Mouse (Mus musculus) ES-E14 (cell line): ENCODE results near the gene Bsn. TPM values are rescaled to one million over a fixed set of nuclear protein-coding genes. Genes with fewer than 3 reads are reported as not detected.

Experiments used
- DNase-seq: peaks from one replicate; pipeline ENCODE4 v3.0.0-alpha.2; 2013; ENCODE audit warnings: low read depth, low spot score
- H3K27ac ChIP-seq: 2 replicates; pipeline ENCODE4 v1.5.1; 2012; ENCODE audit warnings: low read depth, mild to moderate bottlenecking, low read length, moderate library complexity, mixed read lengths; ENCODE audit not compliant: poor library complexity, insufficient read depth, severe bottlenecking
- H3K36me3 ChIP-seq: 2 replicates; pipeline ENCODE4 v1.6.1; 2012; ENCODE audit warnings: mild to moderate bottlenecking, low read length, moderate library complexity, mixed read lengths; ENCODE audit not compliant: control insufficient read depth, poor library complexity, insufficient read depth, severe bottlenecking
- H3K4me1 ChIP-seq, 2 experiments: fragments of 150-350 bp in 1 of 2; sonication (generic) in 1 of 2; 2 replicates each; pipeline ENCODE4 v1.6.1; 2012; ENCODE audit warnings: low read length in 2 of 2, mild to moderate bottlenecking in 1 of 2, mixed read lengths in 1 of 2; ENCODE audit not compliant: control insufficient read depth in 2 of 2, insufficient read depth in 2 of 2, poor library complexity in 1 of 2
- H3K4me3 ChIP-seq, 2 experiments: fragments of 150-350 bp in 1 of 2; sonication (generic) in 1 of 2; 2 replicates each; pipeline ENCODE4 v1.5.1; 2012; ENCODE audit warnings: low read length in 2 of 2, low read depth in 1 of 2, mild to moderate bottlenecking in 1 of 2, mixed read lengths in 1 of 2; ENCODE audit not compliant: insufficient read depth in 1 of 2, poor library complexity in 1 of 2, severe bottlenecking in 1 of 2
- H3K9ac ChIP-seq: 2 replicates; pipeline ENCODE4 v1.6.1; 2012; ENCODE audit warnings: low read depth, mild to moderate bottlenecking, low read length, mixed read lengths; ENCODE audit not compliant: poor library complexity, insufficient read depth, severe bottlenecking
- H3K9me3 ChIP-seq: fragments of 150-350 bp; sonication (generic); 2 replicates; pipeline ENCODE4 v1.6.1; 2012; ENCODE audit warnings: low read depth, mild to moderate bottlenecking, low read length; ENCODE audit not compliant: control insufficient read depth, insufficient read depth
- CHD2 ChIP-seq: IDR thresholded peaks from 2 replicates; pipeline ENCODE4 v1.6.1; 2014; ENCODE audit warnings: mild to moderate bottlenecking, low read depth, low read length, inconsistent platforms
- HCFC1 ChIP-seq: IDR thresholded peaks from 2 replicates; pipeline ENCODE4 v1.6.1; 2012; ENCODE audit warnings: low read length, inconsistent platforms, borderline replicate concordance; ENCODE audit not compliant: insufficient read depth
- MAFK ChIP-seq: IDR thresholded peaks from 2 replicates; pipeline ENCODE4 v1.6.1; 2014; ENCODE audit warnings: mild to moderate bottlenecking, low read depth, low read length, inconsistent platforms; ENCODE audit not compliant: insufficient read depth
- ZC3H11A ChIP-seq: IDR thresholded peaks from 2 replicates; pipeline ENCODE4 v1.6.1; 2012; ENCODE audit warnings: low read depth, mild to moderate bottlenecking, inconsistent platforms, low read length, borderline replicate concordance
- ZNF384 ChIP-seq: IDR thresholded peaks from 2 replicates; pipeline ENCODE4 v1.6.1; 2012; ENCODE audit warnings: low read depth, low read length, inconsistent platforms
- in situ Hi-C, 2 experiments: fragments of 600-800 bp; cut with MboI; formaldehyde crosslinking; loops; one replicate each; pipeline ENCODE4 v1.15.1; 2025; ENCODE audit warnings: low sequenced_read_pairs in 2 of 2, inconsistent platforms in 1 of 2; ENCODE audit not compliant: unreplicated experiment in 2 of 2
- total RNA-seq: library from RNA; depleted of rRNA; stranded (reverse); fragments of 300-350 nt; gene quantifications from 2 replicates; pipeline ENCODE4 v1.2.3, GENCODE M21; 2012

The Bsn gene
- total RNA-seq, 1 experiment: 0.45 TPM

- no peak for DNase-seq
- in situ Hi-C loops: no loop called here
- Histone ChIP-seq H3K27ac (no peak overlapping the region), H3K9ac (no peak overlapping the region), H3K4me1 (peaks cover 0 to 14% of the 10 kb centered on the region in 2 experiments; a peak in 2 of 4 replicates), H3K36me3 (no peaks in the 10 kb centered on the region), H3K9me3 (no peaks in the 10 kb centered on the region), H3K4me3 (peak overlapping the region in 1 of 2 experiments; percentile 46; a peak in 1 of 4 replicates)
- no peak for TF ChIP-seq ZNF384
- TF ChIP-seq HCFC1: no peak
- TF ChIP-seq CHD2: no peak
- TF ChIP-seq ZC3H11A: no peak
- no peak for TF ChIP-seq MAFK
Measured at GRCm38 (mm10) chr9:108115290-108116077, 74.7 kb downstream of the Bsn start.

- no peak overlapping the region for H3K27ac ChIP-seq
- no peak overlapping the region for H3K4me3 ChIP-seq
- TF ChIP-seq MAFK (no peak), HCFC1 (no peak), CHD2 (no peak), ZNF384 (no peak), ZC3H11A (no peak)
- no peaks in the 10 kb centered on the region for H3K36me3 ChIP-seq
- H3K9ac ChIP-seq: no peak overlapping the region
- in situ Hi-C loops: no loop called here
- H3K4me1 ChIP-seq: peaks cover 0 to 17% of the 10 kb centered on the region in 2 experiments; a peak in 2 of 4 replicates
- DNase-seq: no peak
- no peaks in the 10 kb centered on the region for H3K9me3 ChIP-seq
Measured at GRCm38 (mm10) chr9:108112719-108113340, 77.4 kb downstream of the Bsn start.

GRCm38 (mm10) chr9:108111593-108112121 lies 78.5 kb downstream of the Bsn start:
- Histone ChIP-seq H3K4me3 (peak overlapping the region; percentile 9 to 33; a peak in 2 of 4 replicates), H3K27ac (no peak overlapping the region), H3K36me3 (no peaks in the 10 kb centered on the region), H3K9ac (no peak overlapping the region), H3K4me1 (peaks cover 0 to 18% of the 10 kb centered on the region in 2 experiments; a peak in 2 of 4 replicates), H3K9me3 (no peaks in the 10 kb centered on the region)
- no peak for DNase-seq
- TF ChIP-seq ZNF384: no peak
- no peak for TF ChIP-seq ZC3H11A
- no peak for TF ChIP-seq MAFK
- no peak for TF ChIP-seq CHD2
- no peak for TF ChIP-seq HCFC1
- in situ Hi-C loops: no loop called here

GRCm38 (mm10) chr9:108111101-108111592 lies 79.0 kb downstream of the Bsn start:
- no peak overlapping the region for H3K27ac ChIP-seq
- H3K36me3 ChIP-seq: no peaks in the 10 kb centered on the region
- H3K9me3 ChIP-seq: no peaks in the 10 kb centered on the region
- TF ChIP-seq CHD2 (no peak), HCFC1 (no peak), MAFK (no peak), ZC3H11A (no peak), ZNF384 (no peak)
- H3K9ac ChIP-seq: no peak overlapping the region
- H3K4me1 ChIP-seq: peaks cover 0 to 18% of the 10 kb centered on the region in 2 experiments; a peak in 2 of 4 replicates
- in situ Hi-C loops: no loop called here
- DNase-seq: no peak
- H3K4me3 ChIP-seq: peak overlapping the region in 1 of 2 experiments; percentile 44; a peak in 1 of 4 replicates
